Mouse (Mus musculus) bone marrow macrophage, adult 2 months (primary cell): ENCODE measurements around the gene Gse1.

ENCODE experiments used
- CTCF ChIP-seq: IDR thresholded peaks from 2 replicates; pipeline ENCODE4 v1.5.1; 2012; ENCODE audit warnings: low read depth, mild to moderate bottlenecking, low read length, moderate library complexity
- POLR2A ChIP-seq: IDR thresholded peaks from 2 replicates; pipeline ENCODE4 v1.6.1; 2012; ENCODE audit warnings: mild to moderate bottlenecking, low read depth, low read length, borderline replicate concordance

- TF ChIP-seq POLR2A (no peak), CTCF (peak; percentile 93)
Observed at GRCm38 (mm10) chr8:120534504-120535368, 306.5 kb downstream of the Gse1 start.
